Mouse (Mus musculus) cerebellum, adult 11-12 months (tissue): ENCODE results near the gene Cep170.
A peak's percentile ranks its signal among the peaks of the same experiment; 100 is the strongest.
"Not testable (repeated sequence)": the region's sequence is repeated elsewhere in the genome, so short reads cannot be mapped to it uniquely, and the experiment has no call there.

Experiments used
- DNase-seq: peaks from one replicate; pipeline ENCODE4 v3.0.0; 2022

Cep170 gene

DNA sequence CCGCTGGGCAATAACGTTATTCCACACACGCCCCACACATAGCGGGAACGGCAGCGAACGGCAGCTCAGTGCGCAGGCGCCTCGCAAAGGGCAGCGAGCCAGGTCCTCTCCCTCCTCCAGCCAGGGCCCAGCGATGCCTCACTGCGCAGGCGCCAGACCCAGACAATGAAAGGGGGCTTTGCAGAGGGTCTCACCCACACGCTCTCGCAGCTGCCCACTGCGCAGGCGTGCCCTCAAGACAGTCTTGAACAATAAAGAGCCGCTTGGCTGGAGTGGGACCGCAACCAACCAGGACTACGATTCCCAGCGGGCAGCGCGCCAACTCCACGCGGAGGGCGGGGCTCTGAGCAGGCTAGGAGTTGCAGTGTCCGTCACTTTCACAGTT lies at the start of gene Cep170:
Gene Cep170 (minus strand): TSS at position 32 of the 385 bp plus-strand sequence.
- peak; percentile 96 for DNase-seq

DNA sequence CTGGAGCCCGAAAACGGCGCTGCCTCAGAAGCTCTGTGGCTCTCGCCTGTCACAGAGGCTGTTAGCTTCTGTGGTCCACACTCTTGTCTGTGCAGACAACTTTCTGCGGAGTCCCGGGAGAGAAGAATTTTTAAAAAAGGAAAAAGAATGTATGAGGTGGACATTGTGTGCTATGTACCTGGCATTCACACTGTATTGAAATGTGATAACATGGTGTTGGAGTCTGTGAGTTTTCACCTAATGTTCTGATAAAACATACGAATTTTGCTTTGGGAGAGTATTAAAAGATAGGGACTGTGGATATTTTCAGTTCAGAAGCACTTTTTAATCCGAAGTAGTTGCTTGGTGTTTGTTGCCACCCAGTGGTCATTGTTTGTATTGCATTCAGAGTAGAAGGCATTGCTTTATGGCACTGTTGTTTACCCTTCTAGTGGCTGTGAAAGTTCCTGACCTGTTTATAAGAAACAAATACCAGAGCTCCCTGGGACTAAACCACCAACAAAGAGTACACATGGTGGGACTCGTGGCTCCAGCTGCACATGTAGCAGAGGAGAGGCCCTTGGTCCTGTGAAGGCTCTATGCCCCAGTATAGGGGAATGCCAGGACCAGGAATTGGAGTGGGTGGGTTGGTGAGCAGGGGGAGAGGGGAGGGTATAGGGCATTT lies 48.2 kb upstream of the Cep170 start:
- peak; percentile 33 for DNase-seq

DNA sequence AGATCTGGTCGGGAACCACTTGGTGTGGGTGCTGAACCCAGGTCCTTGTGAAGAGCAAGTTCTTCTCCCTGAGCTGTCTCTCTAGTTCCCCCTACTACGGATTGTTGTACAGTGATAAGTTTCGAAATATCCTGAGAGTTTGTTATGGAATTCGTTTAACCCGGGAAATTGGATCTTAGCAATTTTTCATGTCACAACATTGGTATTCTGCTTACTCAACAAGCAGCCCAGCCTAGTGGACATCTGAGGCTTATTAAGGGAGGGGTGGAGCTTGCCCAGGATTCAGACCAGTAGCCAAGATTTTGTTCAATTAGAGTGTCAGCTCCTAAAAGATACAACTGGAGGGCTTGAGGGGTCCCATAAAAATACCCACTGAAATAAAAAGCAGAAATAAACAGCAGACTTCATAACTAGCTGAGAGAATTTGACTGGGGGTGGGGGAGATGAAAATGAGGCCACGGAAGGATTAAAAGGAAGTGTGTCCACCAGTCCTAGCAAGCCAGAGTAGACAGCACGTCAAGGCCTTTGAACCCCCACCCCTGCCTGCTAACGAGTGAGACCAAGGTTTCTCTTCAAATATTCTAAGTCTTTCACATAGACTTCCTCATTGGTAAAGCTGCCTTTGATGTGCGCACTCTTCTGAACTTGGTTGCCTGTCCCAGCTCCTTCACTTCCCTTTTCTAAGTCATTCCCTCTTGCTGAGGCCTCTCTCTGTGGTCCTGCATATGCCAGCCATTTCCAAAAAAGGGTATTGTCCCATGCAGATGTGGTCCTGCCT lies 39.1 kb upstream of the Cep170 start:
- DNase-seq, result no peak

DNA sequence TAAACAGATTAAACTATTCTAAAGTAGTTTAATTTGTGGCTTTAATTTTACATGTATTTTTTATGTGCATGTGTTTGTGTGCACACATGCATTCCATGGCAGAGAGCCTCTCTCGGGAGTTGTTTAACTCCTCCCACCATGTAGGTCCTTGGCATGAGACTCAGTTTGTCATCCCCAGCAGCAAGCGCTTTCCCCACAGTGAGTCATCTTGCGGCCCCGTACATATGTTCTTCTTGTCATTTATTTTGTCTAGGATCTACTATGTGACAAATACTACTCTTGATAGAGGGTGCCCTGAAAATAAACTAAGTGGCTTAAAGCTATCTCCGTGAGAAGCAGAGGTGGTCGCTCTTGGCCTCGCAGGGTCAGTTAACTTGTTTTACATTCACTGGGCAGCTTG lies 37.5 kb upstream of the Cep170 start:
- DNase-seq, result no peak

DNA sequence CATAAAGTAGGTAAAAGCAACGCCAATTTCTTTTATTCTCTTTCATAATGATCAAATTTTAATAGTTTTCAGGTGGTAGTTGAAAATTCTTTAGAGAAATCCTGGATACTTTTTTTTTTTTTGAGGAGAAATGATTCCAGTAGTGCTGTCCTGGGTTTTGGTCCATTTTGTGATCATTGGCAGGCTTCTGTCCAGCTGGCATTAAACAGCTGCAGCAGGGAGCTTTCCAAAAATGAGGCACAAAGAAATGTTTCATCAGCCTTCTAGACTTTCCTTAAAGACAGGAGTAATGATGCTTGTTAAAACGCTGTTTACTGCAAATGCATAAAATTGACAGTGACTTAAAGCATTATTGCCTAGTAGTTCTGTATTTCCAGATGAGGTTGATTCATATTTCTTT lies 35.5 kb upstream of the Cep170 start:
- DNase-seq, result no peak

DNA sequence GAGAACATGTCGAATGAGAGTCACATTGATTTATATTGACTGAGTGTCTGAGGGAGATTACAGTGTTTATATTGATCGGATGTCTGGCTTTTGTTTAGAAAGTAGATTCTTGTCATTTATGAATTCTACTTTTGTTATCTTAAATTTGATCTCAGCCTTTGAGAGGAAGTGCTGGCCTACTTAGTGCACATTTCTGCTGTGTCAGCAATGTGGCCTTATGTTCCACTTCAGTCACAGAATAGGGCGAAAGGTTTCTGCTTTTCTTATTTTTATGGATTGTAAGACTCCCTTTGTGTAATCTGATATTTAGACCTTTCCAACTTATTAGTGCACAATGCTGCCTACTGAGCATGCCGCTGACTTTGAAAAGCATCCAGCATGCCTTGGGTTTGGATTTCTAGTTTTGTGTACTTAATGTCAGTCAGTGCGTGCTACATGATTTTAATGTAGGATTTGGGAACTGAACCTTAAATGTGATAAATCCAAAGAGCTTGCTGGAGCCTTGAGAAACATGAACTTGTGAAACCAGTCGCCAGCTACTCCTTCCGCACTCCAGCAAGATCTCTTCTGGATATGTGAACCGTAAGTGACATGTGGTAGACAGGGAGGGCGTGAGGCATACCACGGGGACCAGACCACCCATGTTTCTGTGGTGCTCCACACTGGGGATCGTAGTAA lies 34.9 kb upstream of the Cep170 start:
- DNase-seq, result no peak

DNA sequence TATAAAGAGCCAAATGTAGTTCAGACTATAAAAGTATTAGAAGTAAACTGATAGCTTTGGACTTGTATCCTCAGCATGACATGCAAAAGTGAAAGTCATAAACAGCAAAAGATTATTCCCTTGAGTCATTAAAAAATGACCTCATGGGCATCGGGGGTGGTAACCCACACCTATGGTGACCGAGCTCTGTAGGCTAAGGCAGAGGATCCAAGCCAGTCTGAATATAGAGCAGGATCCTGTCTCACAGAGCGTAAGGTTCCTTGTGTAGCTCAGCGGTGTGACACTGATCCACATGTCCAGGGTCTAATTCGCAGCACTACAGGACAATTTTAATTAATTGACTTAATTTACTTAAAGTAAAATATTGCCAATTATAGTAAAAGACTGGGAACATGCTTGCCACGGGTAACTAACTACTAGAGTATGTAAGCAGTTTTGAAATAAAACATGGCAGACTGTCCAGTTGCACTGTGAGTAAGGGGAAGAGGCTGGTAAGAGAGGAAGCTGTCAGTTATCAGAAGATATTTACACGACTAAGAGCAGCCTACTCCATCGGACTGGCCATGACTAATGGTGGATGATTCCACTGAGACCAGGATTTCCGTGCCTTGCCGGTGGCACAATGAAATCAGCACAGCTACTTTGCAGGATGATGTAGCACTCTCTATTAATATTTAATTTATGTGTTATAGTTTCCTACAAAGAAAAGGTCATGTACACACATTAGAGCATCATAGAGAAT lies 33.4 kb upstream of the Cep170 start:
- no peak for DNase-seq

DNA sequence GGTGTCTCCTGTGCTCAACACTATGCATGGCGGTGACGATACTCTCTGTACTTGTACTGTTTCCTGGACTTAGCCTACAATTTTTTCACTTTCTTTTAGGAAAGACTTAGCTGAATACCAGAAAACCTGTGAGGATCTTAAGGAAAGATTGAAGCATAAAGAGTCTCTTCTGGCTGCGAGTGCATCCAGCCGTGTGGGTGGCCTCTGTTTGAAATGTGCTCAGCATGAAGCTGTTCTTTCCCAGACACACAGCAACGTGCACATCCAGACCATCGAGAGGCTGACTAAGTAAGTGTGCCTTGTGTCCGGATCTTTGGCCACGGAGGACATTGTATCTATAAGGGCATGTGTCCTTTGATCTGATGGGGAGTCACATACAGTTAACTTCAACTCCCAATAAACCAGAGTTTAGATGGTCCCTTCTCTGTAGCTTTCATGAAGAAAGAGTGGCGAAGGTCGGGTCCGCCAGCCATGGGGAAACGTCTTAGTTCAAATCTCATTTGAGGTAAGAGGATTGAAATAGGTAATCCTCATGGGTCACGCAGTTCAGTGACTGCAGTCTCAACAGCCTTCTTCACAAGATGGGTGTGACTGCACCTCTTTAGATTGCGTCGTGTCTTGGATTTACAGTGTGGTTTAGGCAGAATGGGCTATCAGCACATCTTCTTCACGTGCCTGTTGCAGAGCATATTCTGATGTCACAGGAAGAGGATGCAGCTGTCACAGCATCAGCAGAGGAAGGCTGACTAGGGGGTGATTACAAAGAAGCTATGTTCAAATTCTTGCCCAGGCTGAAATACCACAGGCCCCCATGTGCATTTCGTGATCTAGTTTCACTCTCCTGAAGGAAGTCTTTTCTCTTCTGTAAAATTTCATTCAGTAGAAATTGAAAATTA lies 31.5 kb upstream of the Cep170 start:
- DNase-seq, result no peak

DNA sequence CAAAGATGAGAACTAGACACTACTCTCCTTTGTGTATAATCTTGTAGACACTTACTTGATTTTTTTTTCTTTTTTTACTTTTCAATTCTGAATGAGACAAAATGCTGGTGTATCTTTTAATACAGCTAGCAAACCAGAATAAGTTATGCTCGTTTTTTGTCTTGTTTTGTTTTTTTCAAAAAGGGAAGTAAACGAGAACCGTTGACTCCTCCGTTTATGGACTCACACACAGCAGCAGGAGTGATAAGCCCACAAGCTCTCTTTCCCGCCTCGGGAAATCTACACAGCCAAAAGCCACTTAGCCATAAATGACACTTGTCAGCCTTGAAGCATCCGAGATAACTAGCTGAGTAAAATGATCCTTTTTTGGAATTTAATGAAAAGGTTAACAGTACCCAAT lies 22.7 kb upstream of the Cep170 start:
- not testable (repeated sequence) for DNase-seq

DNA sequence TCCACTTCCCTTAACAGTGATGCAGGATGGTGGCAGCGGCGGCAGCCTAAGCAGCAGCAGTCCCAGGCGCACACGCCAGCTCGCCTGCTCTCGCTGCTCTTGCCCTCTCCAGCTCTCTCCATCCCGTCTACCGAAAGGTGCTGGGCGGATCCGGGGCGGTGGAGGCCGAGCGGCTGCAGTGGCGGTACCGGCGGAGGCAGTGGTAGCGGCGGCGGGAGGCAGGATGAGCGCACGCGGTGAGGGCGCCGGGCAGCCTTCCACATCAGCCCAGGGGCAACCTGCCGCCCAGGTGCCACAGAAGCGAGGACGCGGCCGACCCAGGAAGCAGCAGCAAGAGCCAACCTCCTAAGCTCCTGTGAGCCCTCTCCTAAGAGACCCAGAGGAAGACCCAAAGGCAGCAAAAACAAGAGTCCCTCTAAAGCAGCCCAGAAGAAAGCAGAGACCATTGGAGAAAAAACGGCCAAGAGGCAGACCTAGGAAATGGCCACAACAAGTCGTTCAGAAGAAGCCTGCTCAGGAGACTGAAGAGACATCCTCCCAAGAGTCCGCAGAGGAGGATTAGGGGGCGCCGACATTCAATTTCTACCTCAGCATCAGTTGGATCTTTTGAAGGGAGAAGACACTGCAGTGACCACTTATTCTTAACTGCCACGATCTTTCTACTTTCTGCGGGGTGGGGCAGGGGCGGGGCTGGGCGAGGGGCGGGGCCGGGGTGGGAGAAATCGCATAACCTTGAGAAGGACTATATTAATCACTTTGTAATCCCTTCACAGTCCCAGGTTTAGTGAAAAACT lies 21.8 kb upstream of the Cep170 start:
- DNase-seq, result no peak

DNA sequence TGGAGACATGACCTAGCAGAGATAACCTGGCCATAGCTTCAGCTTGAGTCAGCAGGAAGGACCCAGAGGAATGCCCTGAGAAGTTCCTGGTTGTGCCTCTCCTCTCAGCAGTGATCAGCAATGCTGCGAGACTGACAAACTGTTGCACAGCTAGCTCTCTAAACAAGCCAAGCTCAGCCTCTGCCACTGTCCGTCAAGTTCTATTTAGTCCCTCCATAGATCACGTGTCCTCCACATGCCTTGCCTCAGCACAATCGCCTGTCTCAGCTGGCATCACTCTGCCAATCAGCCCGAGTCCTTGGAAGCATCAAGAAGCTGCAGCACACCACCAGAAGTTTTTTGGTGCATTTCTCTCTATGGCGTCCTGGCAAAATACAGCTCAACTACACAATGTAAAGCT lies 21.0 kb upstream of the Cep170 start:
- no peak for DNase-seq

DNA sequence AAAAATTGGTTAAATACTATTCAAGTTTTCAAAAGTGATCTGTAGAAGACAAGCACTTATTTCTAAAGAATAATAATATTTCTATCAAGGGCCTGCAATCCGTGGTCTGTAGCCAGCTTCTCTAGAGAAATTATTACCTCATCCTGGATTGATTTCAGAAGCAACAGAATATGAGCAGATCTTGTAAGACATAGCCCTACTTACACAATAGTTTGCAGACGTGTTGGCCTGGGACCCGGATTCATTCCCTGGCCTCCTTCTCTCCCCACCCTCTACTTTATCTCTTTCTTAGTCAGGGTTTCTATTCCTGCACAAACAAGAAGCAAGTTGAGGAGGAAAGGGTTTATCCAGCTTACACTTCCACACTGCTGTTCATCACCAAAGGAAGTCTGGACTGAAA lies 20.1 kb upstream of the Cep170 start:
- no peak for DNase-seq

DNA sequence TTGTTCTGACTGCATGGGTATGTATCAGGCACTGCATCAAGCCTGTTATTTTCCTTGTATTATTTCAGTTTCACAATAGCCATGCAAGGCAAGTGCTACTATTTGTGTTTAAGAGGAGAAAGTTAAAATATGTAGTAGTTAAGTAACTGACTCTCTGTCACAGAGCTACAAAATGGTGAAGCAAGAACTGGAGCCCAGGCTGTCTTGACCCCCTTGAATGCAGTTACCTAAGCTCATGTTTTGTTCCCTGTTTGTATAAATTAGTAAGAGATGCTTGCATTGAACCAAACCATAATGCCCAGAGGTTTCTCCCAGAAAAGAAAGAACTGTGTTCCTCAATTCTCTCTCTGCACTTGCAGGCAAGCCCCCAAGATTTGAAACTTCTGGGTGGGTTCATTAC lies 19.4 kb upstream of the Cep170 start:
- no peak for DNase-seq

DNA sequence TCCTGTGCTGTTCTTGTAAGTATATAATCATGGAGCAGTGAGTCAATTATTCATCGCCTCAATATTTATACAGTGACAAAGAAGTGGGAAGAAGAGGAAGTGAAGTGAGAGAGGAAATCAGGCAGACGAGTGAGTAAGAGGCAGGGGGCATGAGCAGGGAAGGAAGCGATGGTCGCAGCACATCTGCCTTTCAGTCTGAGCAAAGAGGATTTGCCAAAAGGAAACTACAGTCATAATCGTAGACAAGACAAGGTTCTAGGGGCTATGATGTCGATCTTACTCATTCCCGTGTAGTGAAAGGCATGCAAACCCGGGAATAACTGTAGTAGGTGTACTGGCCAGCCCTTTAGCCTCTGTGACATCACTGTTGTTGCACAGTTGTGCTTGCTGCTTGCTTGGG lies 18.7 kb upstream of the Cep170 start:
- DNase-seq, result no peak

DNA sequence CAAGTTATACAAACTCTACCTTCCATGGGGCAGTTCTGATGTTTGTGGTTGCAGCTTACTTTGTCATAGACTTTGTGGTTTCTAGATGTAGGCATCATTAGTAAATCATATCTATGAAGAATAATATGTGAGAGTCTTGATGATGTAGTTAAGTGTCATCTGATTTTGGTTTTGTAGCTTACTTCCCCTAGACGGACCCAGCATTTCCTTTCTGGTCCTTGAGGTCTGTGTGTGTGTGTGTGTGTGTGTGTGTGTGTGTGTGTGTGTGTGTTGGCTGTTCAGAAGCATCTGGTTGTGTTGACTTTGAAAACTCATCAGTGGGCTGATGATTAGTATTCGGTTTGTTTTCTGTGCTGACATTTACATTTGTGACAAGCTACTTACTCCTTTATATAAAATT lies 18.2 kb upstream of the Cep170 start:
- no peak for DNase-seq

DNA sequence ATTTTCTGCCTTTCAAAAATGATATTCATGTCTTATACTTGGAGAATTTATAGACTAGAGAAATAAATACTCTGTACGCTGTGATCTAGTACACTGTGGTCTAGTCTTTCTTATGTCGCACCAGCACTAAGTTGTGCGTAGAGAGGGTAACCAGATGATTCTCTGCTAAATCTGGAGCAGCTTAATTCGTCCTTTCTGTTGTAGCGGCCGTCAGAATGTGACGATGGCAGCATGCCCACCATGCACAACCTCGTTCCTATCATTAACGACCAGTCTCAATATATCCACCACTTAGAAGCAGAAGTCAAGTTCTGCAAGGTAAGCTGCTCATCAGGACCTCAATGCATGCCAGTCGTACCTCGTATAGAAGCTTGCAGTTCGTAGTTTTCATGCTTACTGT lies 14.8 kb upstream of the Cep170 start:
- DNase-seq, result no peak

DNA sequence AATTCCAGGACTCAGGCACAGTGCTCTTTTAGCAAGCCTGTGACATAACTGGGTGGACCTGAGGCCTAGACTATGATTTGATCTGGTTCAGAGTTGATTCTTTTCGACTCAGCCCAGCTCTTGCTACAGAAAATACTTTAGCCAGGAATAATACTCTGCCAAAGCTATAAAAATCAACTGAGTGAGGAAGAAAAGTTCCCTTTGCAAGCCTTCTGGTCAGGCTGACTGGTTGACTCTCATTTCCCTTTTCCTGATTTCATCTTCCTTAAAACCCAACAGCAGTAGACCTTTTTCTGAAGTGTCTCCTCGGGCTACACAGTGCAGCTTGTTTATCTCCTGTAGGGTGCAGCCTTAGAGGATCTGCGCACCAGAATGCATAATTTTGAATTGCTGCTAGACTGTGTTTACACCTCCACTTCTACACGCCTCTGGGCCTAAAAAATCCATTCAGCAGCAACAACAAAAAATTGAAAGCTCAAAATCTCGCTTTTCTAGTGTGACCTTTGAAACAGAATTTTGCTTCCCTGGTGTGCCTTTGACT lies 14.1 kb upstream of the Cep170 start:
- no peak for DNase-seq

DNA sequence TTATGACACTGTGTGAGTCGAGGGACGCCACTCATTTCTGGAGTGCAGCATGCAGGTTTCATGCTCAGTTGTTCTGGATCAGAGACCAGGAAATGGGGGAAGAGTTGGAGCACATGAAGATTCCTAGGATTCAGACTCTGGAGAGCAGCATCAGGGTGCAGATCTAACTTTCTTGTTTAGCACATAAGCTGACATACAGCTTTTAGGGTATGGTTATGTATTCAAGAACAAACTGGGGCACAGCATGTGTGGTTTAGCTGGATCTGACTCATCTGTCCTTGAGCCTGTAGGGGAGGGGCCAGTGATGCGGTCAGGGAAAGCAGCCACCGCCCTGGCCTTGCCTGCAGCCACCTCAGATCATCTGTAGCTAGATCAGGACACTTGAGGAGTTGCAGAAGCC lies 13.5 kb upstream of the Cep170 start:
- DNase-seq, result no peak

DNA sequence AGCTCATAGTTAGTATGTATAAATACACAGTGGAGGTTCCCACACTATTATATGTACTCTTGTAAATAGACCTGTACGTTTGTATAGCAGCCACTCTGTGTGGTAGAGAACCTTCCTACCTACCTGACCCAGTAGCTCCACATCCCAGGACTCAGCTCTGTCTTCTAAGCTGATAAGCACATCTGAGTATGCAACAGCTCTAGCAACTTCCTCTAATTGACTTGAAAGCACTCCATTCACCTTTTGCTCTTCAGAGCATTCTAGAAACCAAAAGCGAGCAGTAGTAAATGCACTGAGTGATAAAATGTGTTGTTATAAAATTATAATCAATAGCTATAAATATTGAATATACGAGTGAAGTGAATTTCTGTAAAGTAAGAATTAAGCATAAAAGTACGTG lies 13.1 kb upstream of the Cep170 start:
- no peak for DNase-seq

DNA sequence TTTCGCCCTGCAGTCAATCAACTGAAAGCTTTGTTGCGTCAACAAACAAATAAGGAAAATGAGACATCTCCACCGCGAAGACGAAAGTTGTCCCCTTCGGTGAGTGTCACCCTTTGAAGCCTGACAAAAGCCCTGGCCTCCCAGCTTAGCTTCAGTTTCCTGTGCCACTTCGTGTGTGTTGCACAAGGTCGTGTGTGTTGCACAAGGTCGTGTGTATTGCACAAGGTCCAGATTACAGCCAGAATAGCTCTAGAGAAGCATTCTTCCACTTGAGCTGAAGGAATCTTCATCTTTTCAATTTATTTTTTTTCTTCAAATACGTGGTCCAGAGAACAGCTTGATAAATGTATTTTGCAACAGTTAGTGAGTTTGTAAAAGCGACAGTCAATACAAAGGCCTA lies 12.3 kb upstream of the Cep170 start:
- no peak for DNase-seq

DNA sequence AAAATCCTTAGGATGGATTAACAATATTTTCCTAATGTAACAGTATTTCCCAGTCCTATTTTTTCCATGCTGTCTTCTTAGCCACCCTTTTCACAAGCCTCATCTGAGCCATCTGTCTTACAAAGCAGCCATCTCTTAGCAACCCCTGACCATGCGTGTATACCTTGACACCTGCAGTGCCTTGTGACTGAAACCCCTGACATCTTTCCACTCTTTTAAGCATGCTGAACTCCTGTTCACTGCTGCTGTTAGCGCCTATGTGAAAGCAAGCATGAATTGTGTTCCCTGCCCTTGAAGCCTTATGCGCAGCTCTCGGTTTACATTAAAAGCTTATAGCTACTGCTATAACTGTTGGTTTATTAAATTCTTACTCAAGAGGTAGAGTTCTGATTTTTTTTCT lies 11.2 kb upstream of the Cep170 start:
- DNase-seq, result no peak
